Comparison of ENCODE assay signal across 8 mouse cellular contexts in the genomic region with DNA sequence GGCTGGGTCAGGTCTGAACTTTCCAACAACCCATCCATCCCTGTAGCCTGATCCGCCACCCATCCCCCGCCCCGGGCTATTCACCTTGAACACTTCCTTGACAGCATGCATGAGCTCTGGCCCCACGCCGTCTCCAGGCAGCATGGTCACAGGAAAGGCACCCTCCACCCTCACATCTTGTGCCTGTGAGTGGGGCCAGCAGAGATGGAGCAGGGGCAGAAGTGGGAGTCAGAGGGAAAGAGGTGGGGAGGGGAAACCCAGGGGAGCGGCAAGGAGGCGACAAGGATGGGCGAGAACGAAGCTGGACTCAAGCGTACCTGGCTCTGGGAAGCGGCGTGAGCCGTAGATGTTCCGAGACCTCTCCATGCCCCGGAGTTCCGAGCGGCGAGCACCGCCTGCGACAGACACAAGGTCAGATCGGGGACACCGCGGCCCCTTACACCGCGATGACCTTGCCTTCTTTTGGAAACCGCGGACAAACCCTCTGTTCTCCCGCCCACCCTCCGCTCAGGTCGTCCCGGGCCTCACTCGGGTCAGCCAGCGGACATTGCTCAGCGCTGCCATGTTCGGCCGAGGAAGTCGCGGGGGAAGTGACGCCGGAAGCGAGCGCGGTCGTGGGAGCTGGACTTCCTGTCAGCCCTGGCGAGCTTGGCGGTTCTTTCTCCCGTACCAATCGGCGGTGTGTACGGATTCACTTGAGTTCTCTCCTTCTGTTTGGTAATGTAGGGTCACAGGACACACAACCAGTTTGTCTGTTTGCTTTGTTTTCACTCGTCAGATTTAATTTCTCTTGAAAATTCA. TPM values are rescaled to one million over a fixed set of nuclear protein-coding genes. Genes with fewer than 3 reads are reported as not detected.
DNase-seq lines count a peak whose midpoint lies in the region; ATAC-seq and TF ChIP-seq lines count a peak whose summit lies in the region.

Gene Idh3b (minus strand): TSS at position 694 of the 801 bp plus-strand sequence.

- WGBS in heart, embryonic 10.5 days: under 1% methylated on average over 51 of the region's 51 CpGs
- under 1% methylated on average over 48 of the region's 51 CpGs for WGBS in kidney, embryonic 14.5 days
- under 1% methylated on average over 43 of the region's 51 CpGs for WGBS in limb, embryonic 14.5 days
- WGBS in midbrain, embryonic 16.5 days: under 1% methylated on average over 51 of the region's 51 CpGs
- WGBS in spleen, adult 2 months: 1% methylated on average over 51 of the region's 51 CpGs

- DNase-seq in B cell, adult 2 months: peak; percentile 84 to 85
- peak; percentile 97 for DNase-seq in brain, adult 2 months (ENCODE audit: low read depth, low spot score)
- DNase-seq in heart, embryonic 10.5 days (ENCODE audit: low spot score): peak; percentile 96
- DNase-seq in limb, embryonic 14.5 days (ENCODE audit: low spot score): peak; percentile 91
- DNase-seq in spleen, adult 2 months (ENCODE audit: low read depth in 1 of 2, low spot score in 2 of 2): peak; percentile 45 to 86

- peaks cover 31% of the 10 kb centered on the region for H3K36me3 ChIP-seq in heart, embryonic 10.5 days
- H3K36me3 ChIP-seq in kidney, embryonic 14.5 days (ENCODE audit: control insufficient read depth, insufficient read depth, low read length): peaks cover 35% of the 10 kb centered on the region
- peaks cover 27% of the 10 kb centered on the region for H3K36me3 ChIP-seq in limb, embryonic 14.5 days (ENCODE audit: control insufficient read depth, insufficient read depth, low read length)
- H3K36me3 ChIP-seq in midbrain, embryonic 16.5 days (ENCODE audit: control insufficient read depth, insufficient read depth, low read length): peaks cover 15% of the 10 kb centered on the region
- peaks cover 16% of the 10 kb centered on the region for H3K36me3 ChIP-seq in spleen, adult 2 months (ENCODE audit: control insufficient read depth, insufficient read depth, low read length)

- TF ChIP-seq CTCF in embryonic fibroblast, embryonic 13.5 days (IDR thresholded peaks at IDR 0.05; ENCODE audit: borderline replicate concordance, insufficient read depth, low read length): no peak
- TF ChIP-seq CTCF in spleen, adult 2 months (IDR thresholded peaks at IDR 0.05; ENCODE audit: extremely low read depth, insufficient read depth, insufficient read length, insufficient replicate concordance): no peak

- H3K4me1 ChIP-seq in embryonic fibroblast, embryonic 13.5 days (ENCODE audit: control insufficient read depth, insufficient read depth, low read length): no peaks in the 10 kb centered on the region
- H3K4me1 ChIP-seq in heart, embryonic 10.5 days: peaks cover 12% of the 10 kb centered on the region
- H3K4me1 ChIP-seq in kidney, embryonic 14.5 days (ENCODE audit: control insufficient read depth, insufficient read depth, low read length): 0 out of 2 replicates have a peak, but pooled peaks cover 9% of the 10 kb centered on the region
- peaks cover 11% of the 10 kb centered on the region for H3K4me1 ChIP-seq in limb, embryonic 14.5 days (ENCODE audit: control insufficient read depth, insufficient read depth, low read length)
- H3K4me1 ChIP-seq in midbrain, embryonic 16.5 days (ENCODE audit: control insufficient read depth, insufficient read depth, low read length): peaks cover 7% of the 10 kb centered on the region
- H3K4me1 ChIP-seq in spleen, adult 2 months (ENCODE audit: control insufficient read depth, insufficient read depth, insufficient read length): peaks cover 10% of the 10 kb centered on the region

- H3K9ac ChIP-seq in kidney, embryonic 14.5 days (ENCODE audit: low read depth, low read length): peak within 1 kb of the TSS; percentile 88
- peak within 1 kb of the TSS; percentile 81 for H3K9ac ChIP-seq in limb, embryonic 14.5 days (ENCODE audit: low read depth, low read length, severe bottlenecking)
- H3K9ac ChIP-seq in midbrain, embryonic 16.5 days (ENCODE audit: low read depth, low read length): peak within 1 kb of the TSS; percentile 86

- peak within 1 kb of the TSS; percentile 80 for H3K4me3 ChIP-seq in embryonic fibroblast, embryonic 13.5 days (ENCODE audit: insufficient read depth, low read length)
- H3K4me3 ChIP-seq in heart, embryonic 10.5 days: peak within 1 kb of the TSS; percentile 98
- peak within 1 kb of the TSS; percentile 86 for H3K4me3 ChIP-seq in kidney, embryonic 14.5 days (ENCODE audit: low read length)
- peak within 1 kb of the TSS; percentile 81 for H3K4me3 ChIP-seq in limb, embryonic 14.5 days (replicated peaks; ENCODE audit: low read length)
- peak within 1 kb of the TSS; percentile 94 for H3K4me3 ChIP-seq in midbrain, embryonic 16.5 days (ENCODE audit: low read depth, low read length)
- peak within 1 kb of the TSS; percentile 94 for H3K4me3 ChIP-seq in spleen, adult 2 months (ENCODE audit: extremely low read depth, insufficient read depth, insufficient read length)

- peak; percentile 88 for ATAC-seq in kidney, embryonic 14.5 days (ENCODE audit: low FRiP score, low TSS enrichment)
- peak; percentile 87 for ATAC-seq in limb, embryonic 14.5 days (ENCODE audit: low FRiP score, low read depth)
- ATAC-seq in midbrain, embryonic 16.5 days: peak; percentile 94

- H3K4me2 ChIP-seq in kidney, embryonic 14.5 days (replicated peaks; ENCODE audit: low read depth, low read length): peak within 1 kb of the TSS; percentile 87
- H3K4me2 ChIP-seq in limb, embryonic 14.5 days (replicated peaks; ENCODE audit: low read depth, low read length, severe bottlenecking): peak within 1 kb of the TSS; percentile 90
- H3K4me2 ChIP-seq in midbrain, embryonic 16.5 days (ENCODE audit: low read length): peak within 1 kb of the TSS; percentile 99

- peak; percentile 95 for TF ChIP-seq POLR2A in embryonic fibroblast, embryonic 13.5 days (IDR thresholded peaks at IDR 0.05; ENCODE audit: low read depth, low read length)
- TF ChIP-seq POLR2A in limb, embryonic 14.5 days (IDR thresholded peaks at IDR 0.05; ENCODE audit: borderline replicate concordance, extremely low read depth, insufficient read depth, insufficient read length): peak; percentile 83; the same call in 1 of the 2 replicates
- peak; percentile 63; the same call in 1 of the 2 replicates for TF ChIP-seq POLR2A in spleen, adult 2 months (IDR thresholded peaks at IDR 0.05; ENCODE audit: low read depth, low read length)

- no peaks in the 10 kb centered on the region for H3K9me3 ChIP-seq in heart, embryonic 10.5 days
- no peaks in the 10 kb centered on the region for H3K9me3 ChIP-seq in kidney, embryonic 14.5 days (ENCODE audit: control insufficient read depth, low read length)
- no peaks in the 10 kb centered on the region for H3K9me3 ChIP-seq in limb, embryonic 14.5 days (ENCODE audit: control insufficient read depth, low read length)
- H3K9me3 ChIP-seq in midbrain, embryonic 16.5 days (replicated peaks; ENCODE audit: control insufficient read depth, low read length, poor library complexity, severe bottlenecking): no peaks in the 10 kb centered on the region

- H3K27ac ChIP-seq in embryonic fibroblast, embryonic 13.5 days (ENCODE audit: insufficient read depth, low read length): no peak within 1 kb of the TSS
- peak within 1 kb of the TSS; percentile 96 for H3K27ac ChIP-seq in heart, embryonic 10.5 days
- H3K27ac ChIP-seq in kidney, embryonic 14.5 days (ENCODE audit: low read depth, low read length): peak within 1 kb of the TSS; percentile 76
- H3K27ac ChIP-seq in limb, embryonic 14.5 days (replicated peaks; ENCODE audit: low read depth, low read length): peak within 1 kb of the TSS; percentile 49
- peak within 1 kb of the TSS; percentile 74 for H3K27ac ChIP-seq in midbrain, embryonic 16.5 days (ENCODE audit: low read length)
- H3K27ac ChIP-seq in spleen, adult 2 months (ENCODE audit: insufficient read depth, low read length): peak within 1 kb of the TSS; percentile 58

- no peaks in the 10 kb centered on the region for H3K27me3 ChIP-seq in heart, embryonic 10.5 days (ENCODE audit: insufficient read depth, poor library complexity, severe bottlenecking)
- H3K27me3 ChIP-seq in kidney, embryonic 14.5 days (ENCODE audit: control insufficient read depth, insufficient read depth, low read length): no peaks in the 10 kb centered on the region
- no peaks in the 10 kb centered on the region for H3K27me3 ChIP-seq in limb, embryonic 14.5 days (ENCODE audit: control insufficient read depth, insufficient read depth, low read length)
- H3K27me3 ChIP-seq in midbrain, embryonic 16.5 days (ENCODE audit: control insufficient read depth, insufficient read depth, low read depth, low read length): no peaks in the 10 kb centered on the region
- H3K27me3 ChIP-seq in spleen, adult 2 months (ENCODE audit: control insufficient read depth, insufficient read depth, low read length): no peaks in the 10 kb centered on the region

RNA-seq across cellular contexts. Expression of gene Idh3b, which starts in this region (rescaled TPM):
- polyA plus RNA-seq in embryonic fibroblast, embryonic 13.5 days (2011; ENCODE audit: insufficient read length, low read depth, missing spikeins): 143 and 156 TPM in 2 replicates
- 198 and 238 TPM in 2 replicates for polyA plus RNA-seq in heart, embryonic 10.5 days (2016; fragmentation: Nextera tagmentation; extraction: Ambion mirVana)
- 175 and 181 TPM in 2 replicates for polyA plus RNA-seq in kidney, embryonic 14.5 days (2014; fragmentation: Nextera tagmentation; extraction: Ambion mirVana)
- polyA plus RNA-seq in limb, embryonic 14.5 days (2012; rRNA removed): 181 and 193 TPM in 2 replicates
- polyA plus RNA-seq in limb, embryonic 14.5 days (2014; fragmentation: Nextera tagmentation; extraction: Ambion mirVana): 164 and 169 TPM in 2 replicates
- 170 and 186 TPM in 2 replicates for polyA plus RNA-seq in midbrain, embryonic 16.5 days (2015; fragmentation: Nextera tagmentation; extraction: Ambion mirVana)
- polyA plus RNA-seq in spleen, adult 2 months (2012; rRNA removed): 76.2 and 97.0 TPM in 2 replicates
